Mouse (Mus musculus) heart, postnatal 36 days (tissue): ENCODE results near the gene Gm43517. TPM values are rescaled to one million over a fixed set of nuclear protein-coding genes. Genes with fewer than 3 reads are reported as not detected.

Source experiments
- DNase-seq, 2 experiments: peaks; one replicate each; pipeline ENCODE4 v3.0.0; 2021 to 2022
- intact Hi-C: fragments of 180-260 bp; cut with DNase I; formaldehyde crosslinking; loops from one replicate; pipeline ENCODE4 v1.15.1; 2025
- total RNA-seq, 2 experiments: library from RNA; stranded (reverse); gene quantifications; 2 replicates each; pipeline ENCODE4 v1.2.3; 2021

The Gm43517 gene
- total RNA-seq, 2 experiments from 2014 or later: not detected

- intact Hi-C loops: no loop called here
- no peak for DNase-seq
These were observed 15.3 kb downstream of the Gm43517 start for GRCm38 (mm10) chr12:49400036-49400852.

GRCm38 (mm10) chr12:49400853-49401118, 15.8 kb downstream of the Gm43517 start:
- no peak for DNase-seq
- intact Hi-C loops: no loop called here

- intact Hi-C loops: no loop called here
- no peak for DNase-seq
These were observed 16.3 kb downstream of the Gm43517 start for GRCm38 (mm10) chr12:49401119-49401795.

GRCm38 (mm10) chr12:49401796-49402130, 16.8 kb downstream of the Gm43517 start:
- intact Hi-C loops: no loop called here

GRCm38 (mm10) chr12:49409833-49410232, 24.9 kb downstream of the Gm43517 start:
- intact Hi-C loops: no loop called here
- DNase-seq: no peak

More at GRCm38 (mm10) chr12:49401796-49402130, 16.8 kb downstream of the Gm43517 start:
- DNase-seq: no peak

- DNase-seq: no peak
- intact Hi-C loops: no loop called here
These were observed 33.0 kb downstream of the Gm43517 start for GRCm38 (mm10) chr12:49417963-49418362.

Other genes starting within 250 kb of the Gm43517 start
- gene Foxg1, start 2.5 kb upstream of the Gm43517 start, total RNA-seq: not detected